Mouse (Mus musculus) erythroblast, embryonic 14.5 days (primary cell): ENCODE measurements around the gene Grtp1. TPM values are rescaled to one million over a fixed set of nuclear protein-coding genes. Genes with fewer than 3 reads are reported as not detected.

Experiments used
- H3K27me3 ChIP-seq: 2 replicates; pipeline ENCODE4 v1.6.1; 2012; ENCODE audit warnings: inconsistent platforms; ENCODE audit not compliant: control insufficient read depth
- H3K36me3 ChIP-seq: 2 replicates; pipeline ENCODE4 v1.6.1; 2012; ENCODE audit warnings: mild to moderate bottlenecking, inconsistent platforms; ENCODE audit not compliant: control insufficient read depth
- H3K4me1 ChIP-seq: 2 replicates; pipeline ENCODE4 v1.6.1; 2012; ENCODE audit warnings: inconsistent platforms; ENCODE audit not compliant: control insufficient read depth
- H3K4me3 ChIP-seq: replicated peaks from 2 replicates; pipeline ENCODE3; 2012; ENCODE audit warnings: moderate library complexity, mild to moderate bottlenecking, inconsistent platforms
- H3K9me3 ChIP-seq: 2 replicates; pipeline ENCODE4 v1.6.1; 2012; ENCODE audit warnings: low read length, inconsistent platforms, mixed read lengths; ENCODE audit not compliant: control insufficient read depth
- GATA1 ChIP-seq: IDR thresholded peaks from 2 replicates; pipeline ENCODE4 v1.6.1; 2012; ENCODE audit warnings: low read length, inconsistent platforms, mixed read lengths
- TAL1 ChIP-seq: IDR thresholded peaks from 3 replicates; pipeline ENCODE4 v1.6.1; 2012; ENCODE audit warnings: low read length, inconsistent platforms, mixed read lengths
- polyA plus RNA-seq: library from polyadenylated mRNA; stranded (reverse); fragments of >175 nt; gene quantifications from 2 replicates; pipeline ENCODE4 v1.2.3, GENCODE M21; 2012

Gene Grtp1
- 1.5 and 2.9 TPM in 2 replicates for polyA plus RNA-seq

- Histone ChIP-seq H3K36me3 (peaks cover 41% of the 10 kb centered on the region), H3K4me3 (peak within 1 kb of the TSS; percentile 90), H3K4me1 (peaks cover 73% of the 10 kb centered on the region), H3K9me3 (peaks cover 5% of the 10 kb centered on the region), H3K27me3 (peaks cover 11% of the 10 kb centered on the region)
- TF ChIP-seq TAL1 (no peak), GATA1 (no peak)
These were observed at the start of gene Grtp1 for GRCm38 (mm10) chr8:13200301-13201012. TSS of gene Grtp1 (minus strand) at chr8:13200620.

GRCm38 (mm10) chr8:13244343-13244880 is 44.0 kb upstream of the Grtp1 start:
- H3K4me3 ChIP-seq, result no peak overlapping the region
- TF ChIP-seq GATA1 (no peak), TAL1 (no peak)
- H3K4me1 ChIP-seq, result no peaks in the 10 kb centered on the region
- H3K27me3 ChIP-seq, result no peaks in the 10 kb centered on the region
- H3K9me3 ChIP-seq, result no peaks in the 10 kb centered on the region
- H3K36me3 ChIP-seq, result no peaks in the 10 kb centered on the region

GRCm38 (mm10) chr8:13242985-13243870 is 42.8 kb upstream of the Grtp1 start:
- TF ChIP-seq GATA1, result no peak
- no peak for TF ChIP-seq TAL1
- H3K4me1 ChIP-seq, result no peaks in the 10 kb centered on the region
- no peaks in the 10 kb centered on the region for H3K27me3 ChIP-seq

GRCm38 (mm10) chr8:13240691-13241090 is 40.3 kb upstream of the Grtp1 start:
- Histone ChIP-seq H3K36me3 (no peaks in the 10 kb centered on the region), H3K9me3 (no peaks in the 10 kb centered on the region), H3K27me3 (peaks cover 4% of the 10 kb centered on the region), H3K4me3 (no peak overlapping the region), H3K4me1 (no peaks in the 10 kb centered on the region)
- TF ChIP-seq TAL1, result no peak
- TF ChIP-seq GATA1, result no peak

More at GRCm38 (mm10) chr8:13242985-13243870, 42.8 kb upstream of the Grtp1 start:
- Histone ChIP-seq H3K4me3 (no peak overlapping the region), H3K36me3 (no peaks in the 10 kb centered on the region), H3K9me3 (no peaks in the 10 kb centered on the region)

GRCm38 (mm10) chr8:13240055-13240454 is 39.6 kb upstream of the Grtp1 start:
- Histone ChIP-seq H3K27me3 (peaks cover 4% of the 10 kb centered on the region), H3K4me3 (no peak overlapping the region), H3K4me1 (no peaks in the 10 kb centered on the region), H3K9me3 (no peaks in the 10 kb centered on the region), H3K36me3 (no peaks in the 10 kb centered on the region)
- no peak for TF ChIP-seq TAL1
- TF ChIP-seq GATA1, result no peak

GRCm38 (mm10) chr8:13234803-13235202 is 34.4 kb upstream of the Grtp1 start:
- no peaks in the 10 kb centered on the region for H3K36me3 ChIP-seq
- TF ChIP-seq TAL1 (no peak), GATA1 (no peak)
- no peaks in the 10 kb centered on the region for H3K4me1 ChIP-seq
- no peaks in the 10 kb centered on the region for H3K9me3 ChIP-seq
- H3K4me3 ChIP-seq, result no peak overlapping the region
- H3K27me3 ChIP-seq, result peaks cover 9% of the 10 kb centered on the region

- Histone ChIP-seq H3K27me3 (peaks cover 5% of the 10 kb centered on the region; the same call in 1 of the 2 replicates), H3K9me3 (no peaks in the 10 kb centered on the region), H3K4me1 (no peaks in the 10 kb centered on the region), H3K36me3 (no peaks in the 10 kb centered on the region), H3K4me3 (no peak overlapping the region)
- no peak for TF ChIP-seq GATA1
- no peak for TF ChIP-seq TAL1
These were observed 30.1 kb upstream of the Grtp1 start for GRCm38 (mm10) chr8:13230471-13230870.

GRCm38 (mm10) chr8:13229802-13230201 is 29.4 kb upstream of the Grtp1 start:
- Histone ChIP-seq H3K36me3 (no peaks in the 10 kb centered on the region), H3K4me3 (no peak overlapping the region), H3K9me3 (no peaks in the 10 kb centered on the region), H3K27me3 (peaks cover 3% of the 10 kb centered on the region; the same call in 1 of the 2 replicates), H3K4me1 (no peaks in the 10 kb centered on the region)
- TF ChIP-seq TAL1 (no peak), GATA1 (no peak)
